Mouse (Mus musculus) right cerebral cortex, adult 2 months (tissue): ENCODE measurements at regions not wholly inside any gene's neighbourhood (a gene's known extent, or its start where the extent isn't known, plus 50 kb on each side); places are given as distances from the start of the nearest gene placed in this dataset.

Experiments used
- DNase-seq, 2 experiments: peaks; one replicate each; pipeline ENCODE4 v3.0.0; 2021 to 2022; ENCODE audit warnings: low spot score in 2 of 2

GRCm38 (mm10) chr16:86368449-86368848 lies 466.8 kb upstream of the Adamts5 start:
- DNase-seq = no peak

GRCm38 (mm10) chr16:86366197-86366596 lies 464.6 kb upstream of the Adamts5 start:
- no peak for DNase-seq

GRCm38 (mm10) chr16:86361099-86361498 lies 459.5 kb upstream of the Adamts5 start:
- DNase-seq = no peak

- DNase-seq = no peak
Observed at GRCm38 (mm10) chr16:86355036-86355435, 453.4 kb upstream of the Adamts5 start.

GRCm38 (mm10) chr16:86347753-86348152 lies 446.1 kb upstream of the Adamts5 start:
- no peak for DNase-seq

GRCm38 (mm10) chr16:86346916-86347315 lies 445.3 kb upstream of the Adamts5 start:
- no peak for DNase-seq

- DNase-seq = no peak
Observed at GRCm38 (mm10) chr16:86340311-86340710, 438.7 kb upstream of the Adamts5 start.

GRCm38 (mm10) chr16:86325406-86325805 lies 423.8 kb upstream of the Adamts5 start:
- DNase-seq = no peak

GRCm38 (mm10) chr16:86318898-86319297 lies 417.3 kb upstream of the Adamts5 start:
- DNase-seq = no peak

- no peak for DNase-seq
Observed at GRCm38 (mm10) chr16:86309696-86310095, 408.1 kb upstream of the Adamts5 start.

GRCm38 (mm10) chr16:86303869-86304268 lies 402.2 kb upstream of the Adamts5 start:
- DNase-seq = no peak

- DNase-seq = no peak
Observed at GRCm38 (mm10) chr16:86302451-86303145, 401.0 kb upstream of the Adamts5 start.

GRCm38 (mm10) chr16:86294436-86294835 lies 392.8 kb upstream of the Adamts5 start:
- DNase-seq = no peak

- DNase-seq = no peak
Observed at GRCm38 (mm10) chr16:86281326-86281725, 379.7 kb upstream of the Adamts5 start.

- no peak for DNase-seq
Observed at GRCm38 (mm10) chr16:86277031-86277430, 375.4 kb upstream of the Adamts5 start.

- DNase-seq = no peak
Observed at GRCm38 (mm10) chr16:86261612-86262011, 360.0 kb upstream of the Adamts5 start.

GRCm38 (mm10) chr16:86252630-86253029 lies 351.0 kb upstream of the Adamts5 start:
- DNase-seq = no peak

GRCm38 (mm10) chr16:86250021-86250420 lies 348.4 kb upstream of the Adamts5 start:
- no peak for DNase-seq

GRCm38 (mm10) chr16:86244191-86244590 lies 342.6 kb upstream of the Adamts5 start:
- DNase-seq = no peak

GRCm38 (mm10) chr16:86242766-86243510 lies 341.3 kb upstream of the Adamts5 start:
- no peak for DNase-seq

- DNase-seq = no peak
Observed at GRCm38 (mm10) chr16:86222997-86223396, 321.4 kb upstream of the Adamts5 start.

- DNase-seq = no peak
Observed at GRCm38 (mm10) chr16:86210547-86210946, 308.9 kb upstream of the Adamts5 start.

- DNase-seq = no peak
Observed at GRCm38 (mm10) chr16:86209319-86209718, 307.7 kb upstream of the Adamts5 start.
